Mouse (Mus musculus) skeletal muscle tissue, adult 2 months (tissue): ENCODE measurements at regions not wholly inside any gene's neighbourhood (a gene's known extent, or its start where the extent isn't known, plus 50 kb on each side); places are given as distances from the start of the nearest gene placed in this dataset.
A peak's percentile ranks its signal among the peaks of the same experiment; 100 is the strongest.

Experiments used
- DNase-seq: peaks from one replicate; pipeline ENCODE4 v3.0.0-alpha.2; 2012; ENCODE audit warnings: low read depth, low spot score

GRCm38 (mm10) chr15:103627085-103627484, 62.2 kb upstream of the Glycam1 start:
- peak; percentile 34 for DNase-seq
